Mouse (Mus musculus) testis, adult 2 months (tissue): ENCODE results near the gene Fmo5.

Experiments used
- CTCF ChIP-seq: fragments of 200-500 bp; IDR thresholded peaks from 2 replicates; pipeline ENCODE4 v1.5.1; 2012; ENCODE audit warnings: low read depth, mild to moderate bottlenecking, inconsistent platforms, low read length, moderate library complexity; ENCODE audit not compliant: control insufficient read depth, insufficient read depth, insufficient replicate concordance
- POLR2A ChIP-seq: fragments of 200-500 bp; IDR thresholded peaks from 2 replicates; pipeline ENCODE4 v1.6.1; 2012; ENCODE audit warnings: low read depth, mild to moderate bottlenecking, inconsistent platforms, low read length, moderate library complexity; ENCODE audit not compliant: control insufficient read depth

- no peak for TF ChIP-seq POLR2A
- no peak for TF ChIP-seq CTCF
Measured at GRCm38 (mm10) chr3:97682159-97682502, 53.5 kb downstream of the Fmo5 start.
